Mouse (Mus musculus) cortical plate, adult 2 months (tissue): ENCODE measurements around the gene Arhgap24.
"Not testable (repeated sequence)": the region's sequence is repeated elsewhere in the genome, so short reads cannot be mapped to it uniquely, and the experiment has no call there.

Source experiments
- CTCF ChIP-seq: fragments of 200-500 bp; IDR thresholded peaks from 2 replicates; pipeline ENCODE4 v1.5.1; 2011; ENCODE audit warnings: mild to moderate bottlenecking, control low read depth, low read length; ENCODE audit not compliant: insufficient read depth; ENCODE audit errors: extremely low read depth
- POLR2A ChIP-seq: fragments of 200-500 bp; IDR thresholded peaks from 2 replicates; pipeline ENCODE4 v1.6.1; 2011; ENCODE audit warnings: mild to moderate bottlenecking, low read length, control low read depth; ENCODE audit not compliant: insufficient read depth; ENCODE audit errors: extremely low read depth

DNA sequence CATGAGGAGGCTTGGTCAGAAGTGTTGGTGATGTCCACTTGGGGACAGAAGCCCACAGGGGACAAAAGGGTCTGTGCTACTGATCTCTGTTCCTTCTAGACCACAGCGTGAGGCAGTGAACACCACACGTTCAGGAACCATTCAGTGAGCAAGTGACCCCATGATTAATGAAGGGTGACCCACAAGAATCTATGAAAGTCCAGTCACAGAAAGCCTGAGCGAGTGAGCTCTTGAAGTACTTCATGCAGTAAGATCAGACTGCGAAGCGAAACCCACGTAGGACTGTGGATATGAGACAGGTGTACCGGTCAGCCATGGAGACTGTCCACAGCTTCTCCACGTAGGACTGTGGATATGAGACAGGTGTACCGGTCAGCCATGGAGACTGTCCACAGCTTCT is 391.8 kb downstream of the Arhgap24 start:
- TF ChIP-seq POLR2A, CTCF: not testable (repeated sequence)
